Mouse (Mus musculus) stomach, postnatal 0 days (tissue): ENCODE results near the gene Ltbp1.

Experiments used
- CTCF ChIP-seq: IDR thresholded peaks from 2 replicates; pipeline ENCODE4 v1.5.1; 2016; ENCODE audit warnings: antibody characterized with exemption, low read depth, mild to moderate bottlenecking, moderate library complexity
- EP300 ChIP-seq: optimal IDR thresholded peaks from 2 replicates; pipeline ENCODE3; 2016; ENCODE audit warnings: antibody characterized with exemption

DNA sequence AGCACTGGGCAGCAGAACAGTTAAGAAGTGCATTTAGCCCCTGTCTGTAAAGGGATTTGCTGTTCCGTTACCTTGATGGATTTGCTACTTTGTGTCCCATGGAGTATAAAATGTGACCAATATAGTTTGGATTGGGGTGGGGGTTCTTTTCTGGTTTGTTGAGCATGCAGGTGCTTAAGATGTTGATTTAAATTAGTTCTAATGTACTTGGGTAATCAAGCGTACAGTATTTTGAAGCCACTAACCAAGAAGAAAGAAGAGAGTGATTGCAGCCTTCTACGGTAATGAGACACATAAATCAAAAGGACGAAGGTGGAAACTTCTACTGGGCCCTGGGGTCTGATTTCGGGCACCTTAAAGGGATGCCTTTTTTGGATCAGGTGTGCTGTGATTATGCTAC lies 102.5 kb downstream of the Ltbp1 start:
- no peak for TF ChIP-seq CTCF
- TF ChIP-seq EP300 = no peak
